Mouse (Mus musculus) spleen, adult 2 months (tissue): ENCODE data around the gene Mreg.

ENCODE experiments used
- CTCF ChIP-seq: fragments of 200-500 bp; IDR thresholded peaks from 2 replicates; pipeline ENCODE4 v1.5.1; 2011; ENCODE audit warnings: mild to moderate bottlenecking, inconsistent platforms; ENCODE audit not compliant: insufficient read depth, insufficient read length, insufficient replicate concordance; ENCODE audit errors: extremely low read depth
- POLR2A ChIP-seq: fragments of 200-500 bp; IDR thresholded peaks from 2 replicates; pipeline ENCODE4 v1.6.1; 2011; ENCODE audit warnings: low read depth, low read length, inconsistent platforms

DNA sequence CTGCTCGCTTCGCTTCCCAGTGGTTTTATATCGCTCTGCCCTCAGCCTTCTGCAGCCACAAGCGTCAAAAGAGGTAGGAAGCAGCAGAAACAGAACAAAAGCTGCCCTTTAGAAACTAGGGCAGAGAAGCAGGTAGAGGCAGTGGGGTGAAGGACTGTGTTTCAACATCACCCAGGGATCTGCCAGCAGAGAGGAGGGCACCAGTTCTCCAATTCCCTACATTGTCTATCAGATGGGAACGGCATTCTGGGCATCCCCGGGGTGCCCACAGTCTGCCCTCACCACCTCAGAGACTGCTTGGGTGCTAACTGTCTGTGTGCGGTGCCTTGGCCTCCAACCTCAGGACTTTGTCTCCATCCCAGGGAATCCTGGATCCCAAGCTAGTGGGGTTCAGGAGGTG lies 32.2 kb downstream of the Mreg start:
- TF ChIP-seq CTCF (no peak), POLR2A (no peak)
